Mouse (Mus musculus) midbrain, embryonic 16.5 days (tissue): ENCODE measurements around the gene Slc46a1. TPM values are rescaled to one million over a fixed set of nuclear protein-coding genes. Genes with fewer than 3 reads are reported as not detected.
A peak's percentile ranks its signal among the peaks of the same experiment; 100 is the strongest.

ENCODE experiments used
- ATAC-seq: fragments of 200-750 bp; cut with Nextera tagmentation; 2 replicates; pipeline ENCODE4 v1.8.0; 2017; ENCODE audit warnings: moderate TSS enrichment
- H3K27ac ChIP-seq: fragments of 300-500 bp; sonication (generic); 2 replicates; pipeline ENCODE4 v1.5.1; 2014; ENCODE audit warnings: mild to moderate bottlenecking, low read length, mixed read lengths
- H3K27me3 ChIP-seq: fragments of 300-500 bp; sonication (generic); 2 replicates; pipeline ENCODE4 v1.6.1; 2014; ENCODE audit warnings: low read depth, low read length, mixed read lengths; ENCODE audit not compliant: control insufficient read depth, insufficient read depth
- H3K36me3 ChIP-seq: fragments of 300-500 bp; sonication (generic); 2 replicates; pipeline ENCODE4 v1.6.1; 2014; ENCODE audit warnings: mild to moderate bottlenecking, low read length, moderate library complexity, mixed read lengths; ENCODE audit not compliant: control insufficient read depth, insufficient read depth
- H3K4me1 ChIP-seq: fragments of 300-500 bp; sonication (generic); 2 replicates; pipeline ENCODE4 v1.6.1; 2014; ENCODE audit warnings: mild to moderate bottlenecking, low read length, mixed read lengths; ENCODE audit not compliant: control insufficient read depth, insufficient read depth
- H3K4me2 ChIP-seq: fragments of 300-500 bp; sonication (generic); 2 replicates; pipeline ENCODE4 v1.6.1; 2014; ENCODE audit warnings: mild to moderate bottlenecking, low read length, mixed read lengths
- H3K4me3 ChIP-seq: fragments of 300-500 bp; sonication (generic); 2 replicates; pipeline ENCODE4 v1.5.1; 2014; ENCODE audit warnings: low read depth, mild to moderate bottlenecking, low read length, moderate library complexity, mixed read lengths
- H3K9ac ChIP-seq: fragments of 300-500 bp; sonication (generic); 2 replicates; pipeline ENCODE4 v1.6.1; 2014; ENCODE audit warnings: low read depth, low read length, mixed read lengths
- H3K9me3 ChIP-seq: fragments of 300-500 bp; sonication (generic); replicated peaks from 2 replicates; pipeline ENCODE4 v1.6.1; 2014; ENCODE audit warnings: mild to moderate bottlenecking, low read length, mixed read lengths; ENCODE audit not compliant: control insufficient read depth, poor library complexity, severe bottlenecking
- WGBS: fragments of 180-500 bp; shearing (Covaris S2); extraction: QIAGEN DNeasy Blood & Tissue Kit; methylation state at CpG from one replicate; pipeline ENCODE4 v1.1.7; 2014; 5-methylcytosine and 5-hydroxymethylcytosine counted together
- polyA plus RNA-seq: library from polyadenylated mRNA; unstranded; fragments of >200 nt; fragmentation: Nextera tagmentation; extraction: Ambion mirVana; gene quantifications from 2 replicates; pipeline ENCODE4 v1.2.1, GENCODE M21; 2015

Slc46a1 gene
- polyA plus RNA-seq, 1 experiment from 2014 or later = 25.6 TPM

- Histone ChIP-seq H3K4me1 (peaks cover 29% of the 10 kb centered on the region), H3K9me3 (no peaks in the 10 kb centered on the region), H3K4me3 (peak overlapping the region; percentile 89), H3K4me2 (peak overlapping the region; percentile 61), H3K27ac (no peak overlapping the region), H3K36me3 (no peaks in the 10 kb centered on the region), H3K9ac (peak overlapping the region; percentile 97), H3K27me3 (no peaks in the 10 kb centered on the region)
- WGBS = 11% methylated on average over 6 of the region's 6 CpGs
- no peak for ATAC-seq
These were observed 30.4 kb downstream of the Slc46a1 start for GRCm38 (mm10) chr11:78495904-78496303.

GRCm38 (mm10) chr11:78497071-78497541 lies 31.6 kb downstream of the Slc46a1 start:
- WGBS = 0% methylated on average over 44 of the region's 44 CpGs
- Histone ChIP-seq H3K36me3 (no peaks in the 10 kb centered on the region), H3K27ac (peak overlapping the region; percentile 94), H3K9me3 (no peaks in the 10 kb centered on the region), H3K4me3 (peak overlapping the region; percentile 89), H3K4me1 (peaks cover 24% of the 10 kb centered on the region), H3K9ac (peak overlapping the region; percentile 97), H3K4me2 (peak overlapping the region; percentile 61), H3K27me3 (no peaks in the 10 kb centered on the region)
- peak; percentile 83 for ATAC-seq

- Histone ChIP-seq H3K27ac (peak within 1 kb of the TSS; percentile 94), H3K9ac (peak within 1 kb of the TSS; percentile 97), H3K9me3 (no peaks in the 10 kb centered on the region), H3K27me3 (no peaks in the 10 kb centered on the region), H3K4me3 (peak within 1 kb of the TSS; percentile 89), H3K4me1 (peaks cover 24% of the 10 kb centered on the region), H3K4me2 (peak within 1 kb of the TSS; percentile 61), H3K36me3 (no peaks in the 10 kb centered on the region)
- 2% methylated on average over 35 of the region's 36 CpGs for WGBS
- peak; percentile 97 for ATAC-seq
These were observed 32.3 kb downstream of the Slc46a1 start, which contains the start of gene Sarm1 for GRCm38 (mm10) chr11:78497544-78498522. Gene Sarm1, minus strand, starts transcription at chr11:78497754.

DNA sequence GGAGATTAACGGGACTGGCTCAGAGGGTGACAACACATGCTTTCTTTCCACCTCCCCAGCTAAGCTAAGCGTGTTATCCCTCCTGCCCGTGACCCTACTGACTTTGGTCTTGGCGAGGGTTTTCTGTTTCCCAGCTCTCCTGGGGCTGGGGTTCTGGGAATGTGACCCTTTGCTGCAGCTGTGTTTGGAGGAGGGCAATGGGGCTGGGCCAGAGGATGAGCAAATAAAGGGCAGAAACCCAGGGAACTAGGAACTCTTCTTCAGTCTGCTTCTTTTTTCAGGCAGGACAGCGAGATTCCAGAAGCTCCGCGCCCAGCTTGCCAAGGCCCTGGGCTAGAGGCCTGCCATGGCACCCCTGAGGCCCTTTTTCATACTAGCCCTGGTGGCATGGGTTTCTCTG lies 33.5 kb downstream of the Slc46a1 start, which contains the start of gene Vtn:
TSS of gene Vtn (plus strand) at position 88 of the 400 bp plus-strand sequence.
- peak within 1 kb of the TSS; percentile 61 for H3K4me2 ChIP-seq
- H3K36me3 ChIP-seq = no peaks in the 10 kb centered on the region
- 39% methylated on average over 7 of the region's 7 CpGs for WGBS
- H3K27ac ChIP-seq = peak within 1 kb of the TSS; percentile 94
- peaks cover 24% of the 10 kb centered on the region for H3K4me1 ChIP-seq
- no peak for ATAC-seq
- H3K27me3 ChIP-seq = no peaks in the 10 kb centered on the region
- no peaks in the 10 kb centered on the region for H3K9me3 ChIP-seq
- H3K9ac ChIP-seq = peak within 1 kb of the TSS; percentile 68
- peak within 1 kb of the TSS; percentile 89 for H3K4me3 ChIP-seq

DNA sequence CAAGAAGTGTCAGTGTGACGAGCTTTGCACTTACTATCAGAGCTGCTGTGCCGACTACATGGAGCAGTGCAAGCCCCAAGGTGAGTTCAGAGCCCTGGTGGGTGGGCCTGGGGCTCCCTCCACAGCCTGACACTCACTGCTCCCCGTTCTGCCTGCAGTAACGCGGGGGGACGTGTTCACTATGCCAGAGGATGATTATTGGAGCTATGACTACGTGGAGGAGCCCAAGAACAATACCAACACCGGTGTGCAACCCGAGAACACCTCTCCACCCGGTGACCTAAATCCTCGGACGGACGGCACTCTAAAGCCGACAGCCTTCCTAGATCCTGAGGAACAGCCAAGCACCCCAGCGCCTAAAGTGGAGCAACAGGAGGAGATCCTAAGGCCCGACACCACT lies 34.0 kb downstream of the Slc46a1 start:
- Histone ChIP-seq H3K27me3 (no peaks in the 10 kb centered on the region), H3K9ac (no peak overlapping the region), H3K4me3 (no peak overlapping the region), H3K9me3 (no peaks in the 10 kb centered on the region), H3K36me3 (no peaks in the 10 kb centered on the region), H3K27ac (no peak overlapping the region), H3K4me2 (no peak overlapping the region), H3K4me1 (peaks cover 24% of the 10 kb centered on the region)
- ATAC-seq = no peak
- 43% methylated on average over 16 of the region's 16 CpGs for WGBS

DNA sequence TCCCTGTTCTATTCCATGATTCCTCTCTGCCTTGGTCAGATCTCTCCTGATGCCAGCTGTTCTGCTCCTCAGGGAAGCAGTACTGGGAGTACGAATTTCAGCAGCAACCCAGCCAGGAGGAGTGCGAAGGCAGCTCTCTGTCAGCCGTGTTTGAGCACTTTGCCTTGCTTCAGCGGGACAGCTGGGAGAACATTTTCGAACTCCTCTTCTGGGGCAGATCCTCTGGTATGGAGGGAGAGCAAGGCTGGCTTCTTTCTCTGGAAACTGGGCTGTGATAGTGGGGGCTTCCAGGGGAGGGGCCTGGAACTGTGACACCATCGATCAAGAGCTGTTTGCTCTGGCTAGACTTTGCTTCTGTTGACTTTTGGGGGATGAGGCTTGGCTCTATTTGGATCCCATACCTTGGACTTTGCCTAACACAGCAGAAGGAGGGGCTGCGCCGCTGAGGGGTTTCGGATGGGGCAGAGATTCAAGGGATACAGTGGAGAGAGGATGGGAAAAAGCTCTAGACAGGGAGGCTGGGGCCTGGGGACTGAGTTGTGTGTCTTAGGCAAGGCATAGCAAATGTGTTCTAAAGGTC lies 35.2 kb downstream of the Slc46a1 start:
- Histone ChIP-seq H3K36me3 (peaks cover 2% of the 10 kb centered on the region; the same call in 1 of the 2 replicates), H3K9me3 (no peaks in the 10 kb centered on the region), H3K4me2 (no peak overlapping the region), H3K27ac (no peak overlapping the region), H3K27me3 (no peaks in the 10 kb centered on the region), H3K4me3 (no peak overlapping the region), H3K9ac (no peak overlapping the region), H3K4me1 (peaks cover 13% of the 10 kb centered on the region)
- ATAC-seq = no peak
- 83% methylated on average over 9 of the region's 9 CpGs for WGBS

GRCm38 (mm10) chr11:78501529-78501928 lies 36.0 kb downstream of the Slc46a1 start:
- WGBS = 84% methylated on average over 20 of the region's 20 CpGs
- no peak for ATAC-seq
- no peak overlapping the region for H3K4me2 ChIP-seq
- H3K9me3 ChIP-seq = no peaks in the 10 kb centered on the region
- peaks cover 9% of the 10 kb centered on the region for H3K36me3 ChIP-seq
- H3K27me3 ChIP-seq = no peaks in the 10 kb centered on the region
- no peak overlapping the region for H3K27ac ChIP-seq
- H3K9ac ChIP-seq = no peak overlapping the region
- H3K4me1 ChIP-seq = peaks cover 5% of the 10 kb centered on the region
- no peak overlapping the region for H3K4me3 ChIP-seq

GRCm38 (mm10) chr11:78502909-78503650 lies 37.6 kb downstream of the Slc46a1 start, which contains the start of gene Sebox:
Gene Sebox, plus strand, starts transcription at chr11:78503447.
- WGBS = 74% methylated on average over 7 of the region's 7 CpGs
- ATAC-seq = no peak
- no peak within 1 kb of the TSS for H3K27ac ChIP-seq

More at GRCm38 (mm10) chr11:78502909-78503650, 37.6 kb downstream of the Slc46a1 start, which contains the start of gene Sebox:
- no peak within 1 kb of the TSS for H3K4me2 ChIP-seq
- H3K4me1 ChIP-seq = 0 out of 2 replicates have a peak, but pooled peaks cover 4% of the 10 kb centered on the region
- H3K36me3 ChIP-seq = peaks cover 16% of the 10 kb centered on the region
- no peaks in the 10 kb centered on the region for H3K27me3 ChIP-seq
- H3K9me3 ChIP-seq = no peaks in the 10 kb centered on the region
- no peak within 1 kb of the TSS for H3K4me3 ChIP-seq
- H3K9ac ChIP-seq = no peak within 1 kb of the TSS
